Mouse (Mus musculus): Measurements from ENCODE around the gene Idua. TPM values are rescaled to one million over a fixed set of nuclear protein-coding genes. Genes with fewer than 3 reads are reported as not detected.

The Idua gene
- polyA plus RNA-seq, 1 experiment from 2014 or later: 14.5 TPM

GRCm38 (mm10) chr5:108655891-108656650, 4.1 kb upstream of the Idua start:
- ATAC-seq (ENCODE audit: borderline replicate concordance, extremely low read depth, low FRiP score, low TSS enrichment): no peak

GRCm38 (mm10) chr5:108657406-108657805, 2.7 kb upstream of the Idua start:
- H3K4me2 ChIP-seq: no peak overlapping the region
- WGBS: 73% methylated on average over 5 of the region's 5 CpGs

More at GRCm38 (mm10) chr5:108655891-108656650, 4.1 kb upstream of the Idua start:
- H3K9ac ChIP-seq: no peak overlapping the region
- WGBS: 93% methylated on average over 15 of the region's 15 CpGs
- H3K9me3 ChIP-seq: no peaks in the 10 kb centered on the region
- no peak overlapping the region for H3K4me2 ChIP-seq
- H3K4me3 ChIP-seq: no peak overlapping the region
- H3K36me3 ChIP-seq: peaks cover 36% of the 10 kb centered on the region
- no peaks in the 10 kb centered on the region for H3K27me3 ChIP-seq
- peaks cover 16% of the 10 kb centered on the region for H3K4me1 ChIP-seq
- no peak overlapping the region for H3K27ac ChIP-seq

GRCm38 (mm10) chr5:108658611-108659010, 1.5 kb upstream of the Idua start:
- Histone ChIP-seq H3K27ac (no peak overlapping the region), H3K4me1 (peaks cover 16% of the 10 kb centered on the region), H3K27me3 (no peaks in the 10 kb centered on the region), H3K4me2 (no peak overlapping the region), H3K36me3 (peaks cover 26% of the 10 kb centered on the region), H3K9me3 (no peaks in the 10 kb centered on the region), H3K4me3 (no peak overlapping the region), H3K9ac (no peak overlapping the region)
- WGBS: 96% methylated on average over 1 of the region's 1 CpGs
- no peak for ATAC-seq (ENCODE audit: borderline replicate concordance, extremely low read depth, low FRiP score, low TSS enrichment)

More at GRCm38 (mm10) chr5:108657406-108657805, 2.7 kb upstream of the Idua start:
- H3K4me1 ChIP-seq: peaks cover 16% of the 10 kb centered on the region
- peaks cover 31% of the 10 kb centered on the region for H3K36me3 ChIP-seq
- no peaks in the 10 kb centered on the region for H3K9me3 ChIP-seq
- H3K27me3 ChIP-seq: no peaks in the 10 kb centered on the region
- ATAC-seq (ENCODE audit: borderline replicate concordance, extremely low read depth, low FRiP score, low TSS enrichment): no peak
- H3K9ac ChIP-seq: no peak overlapping the region
- no peak overlapping the region for H3K27ac ChIP-seq
- no peak overlapping the region for H3K4me3 ChIP-seq

GRCm38 (mm10) chr5:108660632-108661268, 619 bp downstream of the Idua start:
- Histone ChIP-seq H3K9me3 (no peaks in the 10 kb centered on the region), H3K36me3 (peaks cover 4% of the 10 kb centered on the region), H3K4me3 (peak overlapping the region; percentile 79), H3K4me1 (peaks cover 16% of the 10 kb centered on the region), H3K4me2 (peak overlapping the region; percentile 84), H3K27ac (peak overlapping the region; percentile 52; the same call in 1 of the 2 replicates), H3K9ac (peak overlapping the region; percentile 87), H3K27me3 (no peaks in the 10 kb centered on the region)
- ATAC-seq (ENCODE audit: borderline replicate concordance, extremely low read depth, low FRiP score, low TSS enrichment): peak; percentile 98
- 12% methylated on average over 36 of the region's 36 CpGs for WGBS

- no peaks in the 10 kb centered on the region for H3K27me3 ChIP-seq
- 0 out of 2 replicates have a peak, but pooled peaks cover under 1% of the 10 kb centered on the region for H3K36me3 ChIP-seq
- H3K4me3 ChIP-seq: no peak overlapping the region
- H3K4me1 ChIP-seq: peaks cover 16% of the 10 kb centered on the region
- WGBS: 85% methylated on average over 4 of the region's 4 CpGs
- no peak overlapping the region for H3K9ac ChIP-seq
- no peak overlapping the region for H3K27ac ChIP-seq
- no peaks in the 10 kb centered on the region for H3K9me3 ChIP-seq
- no peak for ATAC-seq (ENCODE audit: borderline replicate concordance, extremely low read depth, low FRiP score, low TSS enrichment)
- H3K4me2 ChIP-seq: no peak overlapping the region
Measured at GRCm38 (mm10) chr5:108662772-108663171, 2.6 kb downstream of the Idua start.

GRCm38 (mm10) chr5:108665066-108665465, 4.9 kb downstream of the Idua start:
- H3K4me1 ChIP-seq: peaks cover 16% of the 10 kb centered on the region
- no peak overlapping the region for H3K4me2 ChIP-seq
- no peak overlapping the region for H3K4me3 ChIP-seq
- WGBS: 36% methylated on average over 3 of the region's 3 CpGs
- no peak overlapping the region for H3K9ac ChIP-seq
- H3K27ac ChIP-seq: no peak overlapping the region
- no peaks in the 10 kb centered on the region for H3K27me3 ChIP-seq
- no peaks in the 10 kb centered on the region for H3K36me3 ChIP-seq
- no peaks in the 10 kb centered on the region for H3K9me3 ChIP-seq
- ATAC-seq (ENCODE audit: borderline replicate concordance, extremely low read depth, low FRiP score, low TSS enrichment): no peak

GRCm38 (mm10) chr5:108667370-108667769, 7.2 kb downstream of the Idua start:
- WGBS: 52% methylated on average over 2 of the region's 2 CpGs
- Histone ChIP-seq H3K36me3 (peaks cover 9% of the 10 kb centered on the region; the same call in 1 of the 2 replicates), H3K9ac (no peak overlapping the region), H3K27ac (no peak overlapping the region), H3K27me3 (no peaks in the 10 kb centered on the region), H3K4me2 (no peak overlapping the region), H3K4me1 (peaks cover 18% of the 10 kb centered on the region), H3K4me3 (no peak overlapping the region), H3K9me3 (no peaks in the 10 kb centered on the region)
- no peak for ATAC-seq (ENCODE audit: borderline replicate concordance, extremely low read depth, low FRiP score, low TSS enrichment)

- Histone ChIP-seq H3K9me3 (no peaks in the 10 kb centered on the region), H3K27ac (peak overlapping the region; percentile 82), H3K4me3 (peak overlapping the region; percentile 58), H3K4me1 (peaks cover 18% of the 10 kb centered on the region), H3K4me2 (peak overlapping the region; percentile 81), H3K9ac (peak overlapping the region; percentile 72), H3K27me3 (no peaks in the 10 kb centered on the region), H3K36me3 (peaks cover 10% of the 10 kb centered on the region; the same call in 1 of the 2 replicates)
- ATAC-seq (ENCODE audit: borderline replicate concordance, extremely low read depth, low FRiP score, low TSS enrichment): no peak
- 13% methylated on average over 3 of the region's 3 CpGs for WGBS
Measured at GRCm38 (mm10) chr5:108668387-108668932, 8.3 kb downstream of the Idua start.

- Histone ChIP-seq H3K4me2 (peak within 1 kb of the TSS; percentile 81), H3K4me3 (peak within 1 kb of the TSS; percentile 58), H3K9ac (peak within 1 kb of the TSS; percentile 72), H3K27me3 (no peaks in the 10 kb centered on the region), H3K9me3 (no peaks in the 10 kb centered on the region), H3K4me1 (peaks cover 18% of the 10 kb centered on the region), H3K36me3 (peaks cover 10% of the 10 kb centered on the region; the same call in 1 of the 2 replicates), H3K27ac (peak within 1 kb of the TSS; percentile 82)
- 4% methylated on average over 43 of the region's 43 CpGs for WGBS
- peak; percentile 81 for ATAC-seq (ENCODE audit: borderline replicate concordance, extremely low read depth, low FRiP score, low TSS enrichment)
Measured at GRCm38 (mm10) chr5:108668977-108669936, 9.1 kb downstream of the Idua start, which contains the start of gene Dgkq. Gene Dgkq (minus strand): TSS chr5:108669672.

- Histone ChIP-seq H3K27ac (no peak overlapping the region), H3K4me1 (peaks cover 18% of the 10 kb centered on the region), H3K4me3 (peak overlapping the region; percentile 58; the same call in 1 of the 2 replicates), H3K9me3 (no peaks in the 10 kb centered on the region), H3K4me2 (peak overlapping the region; percentile 81), H3K27me3 (no peaks in the 10 kb centered on the region), H3K36me3 (peaks cover 10% of the 10 kb centered on the region; the same call in 1 of the 2 replicates), H3K9ac (no peak overlapping the region)
- ATAC-seq (ENCODE audit: borderline replicate concordance, extremely low read depth, low FRiP score, low TSS enrichment): peak; percentile 10; the same call in 1 of the 2 replicates
- WGBS: 67% methylated on average over 9 of the region's 9 CpGs
Measured at GRCm38 (mm10) chr5:108669986-108670385, 9.9 kb downstream of the Idua start.

GRCm38 (mm10) chr5:108670785-108671184, 10.7 kb downstream of the Idua start:
- no peak for ATAC-seq (ENCODE audit: borderline replicate concordance, extremely low read depth, low FRiP score, low TSS enrichment)
- peaks cover 18% of the 10 kb centered on the region for H3K4me1 ChIP-seq
- no peak overlapping the region for H3K4me2 ChIP-seq

More at GRCm38 (mm10) chr5:108670785-108671184, 10.7 kb downstream of the Idua start:
- Histone ChIP-seq H3K27ac (no peak overlapping the region), H3K4me3 (no peak overlapping the region), H3K27me3 (no peaks in the 10 kb centered on the region), H3K9me3 (no peaks in the 10 kb centered on the region), H3K9ac (no peak overlapping the region), H3K36me3 (peaks cover 10% of the 10 kb centered on the region; the same call in 1 of the 2 replicates)
